Mouse (Mus musculus): ENCODE measurements at regions not wholly inside any gene's neighbourhood (a gene's known extent, or its start where the extent isn't known, plus 50 kb on each side); places are given as distances from the start of the nearest gene placed in this dataset.

GRCm38 (mm10) chr1:73285342-73285741 is 269.6 kb upstream of the Tnp1 start:
- DNase-seq, result no peak

- peak; percentile 66 for DNase-seq
Observed at GRCm38 (mm10) chr1:73274480-73274879, 258.8 kb upstream of the Tnp1 start.

- DNase-seq, result no peak
Observed at GRCm38 (mm10) chr1:73270787-73271391, 255.2 kb upstream of the Tnp1 start.

- DNase-seq, result no peak
Observed at GRCm38 (mm10) chr1:73269051-73269755, 253.5 kb upstream of the Tnp1 start.

GRCm38 (mm10) chr1:73265009-73265408 is 249.3 kb upstream of the Tnp1 start:
- DNase-seq, result peak; percentile 36

GRCm38 (mm10) chr1:73264245-73264644 is 248.5 kb upstream of the Tnp1 start:
- no peak for DNase-seq

GRCm38 (mm10) chr1:73259525-73260098 is 243.9 kb upstream of the Tnp1 start:
- DNase-seq, result no peak

GRCm38 (mm10) chr1:73257263-73257662 is 241.6 kb upstream of the Tnp1 start:
- no peak for DNase-seq

GRCm38 (mm10) chr1:73251911-73252356 is 236.2 kb upstream of the Tnp1 start:
- no peak for DNase-seq

- DNase-seq, result no peak
Observed at GRCm38 (mm10) chr1:73244016-73244415, 228.3 kb upstream of the Tnp1 start.

GRCm38 (mm10) chr1:73242290-73242689 is 226.6 kb upstream of the Tnp1 start:
- no peak for DNase-seq

- DNase-seq, result no peak
Observed at GRCm38 (mm10) chr1:73236867-73237266, 221.2 kb upstream of the Tnp1 start.

GRCm38 (mm10) chr1:73233636-73234035 is 217.9 kb upstream of the Tnp1 start:
- no peak for DNase-seq

GRCm38 (mm10) chr1:73233041-73233440 is 217.3 kb upstream of the Tnp1 start:
- no peak for DNase-seq

GRCm38 (mm10) chr1:73230611-73231010 is 214.9 kb upstream of the Tnp1 start:
- DNase-seq, result no peak

GRCm38 (mm10) chr1:73227246-73227645 is 211.5 kb upstream of the Tnp1 start:
- no peak for DNase-seq

GRCm38 (mm10) chr1:73221863-73222262 is 206.2 kb upstream of the Tnp1 start:
- no peak for DNase-seq

- DNase-seq, result no peak
Observed at GRCm38 (mm10) chr1:73214305-73214946, 198.7 kb upstream of the Tnp1 start.

- DNase-seq, result no peak
Observed at GRCm38 (mm10) chr1:73207421-73207820, 191.7 kb upstream of the Tnp1 start.

- DNase-seq, result no peak
Observed at GRCm38 (mm10) chr1:73205788-73206187, 190.1 kb upstream of the Tnp1 start.

GRCm38 (mm10) chr1:73200112-73200511 is 184.4 kb upstream of the Tnp1 start:
- DNase-seq, result peak; percentile 60

GRCm38 (mm10) chr1:73190832-73191231 is 175.1 kb upstream of the Tnp1 start:
- no peak for DNase-seq

GRCm38 (mm10) chr1:73188796-73189195 is 173.1 kb upstream of the Tnp1 start:
- DNase-seq, result peak; percentile 30

GRCm38 (mm10) chr1:73184477-73184876 is 168.8 kb upstream of the Tnp1 start:
- no peak for DNase-seq

Measured in lung, postnatal 36 days (tissue).